Mouse (Mus musculus) layer of hippocampus, adult 6 months (tissue): Measurements from ENCODE around the gene Slc41a1. TPM values are rescaled to one million over a fixed set of nuclear protein-coding genes. Genes with fewer than 3 reads are reported as not detected.

Experiments
- long read RNA-seq, 2 experiments: library from polyadenylated mRNA; unstranded; transcript quantifications; one replicate each; pipeline ENCODE4 v2.0.0; 2019 to 2020
- polyA plus RNA-seq: library from polyadenylated mRNA; unstranded; fragments of <200 nt; fragmentation: Nextera tagmentation; gene quantifications from 2 replicates; pipeline ENCODE4 v1.2.3, GENCODE M21; 2021

Slc41a1 gene
- polyA plus RNA-seq, result 28.1 and 28.8 TPM in 2 replicates
- long read RNA-seq, experiment 1, full-length matches to known transcripts, result 3 of 21 reads
- long read RNA-seq, experiment 1, partial matches to known transcripts, result 5 of 21 reads
- long read RNA-seq, experiment 1, other reads (novel, unspliced or antisense), result 13 of 21 reads
- long read RNA-seq, experiment 2, full-length matches to known transcripts, result 39 of 70 reads
- long read RNA-seq, experiment 2, partial matches to known transcripts, result 26 of 70 reads
- long read RNA-seq, experiment 2, other reads (novel, unspliced or antisense), result 5 of 70 reads

DNA sequence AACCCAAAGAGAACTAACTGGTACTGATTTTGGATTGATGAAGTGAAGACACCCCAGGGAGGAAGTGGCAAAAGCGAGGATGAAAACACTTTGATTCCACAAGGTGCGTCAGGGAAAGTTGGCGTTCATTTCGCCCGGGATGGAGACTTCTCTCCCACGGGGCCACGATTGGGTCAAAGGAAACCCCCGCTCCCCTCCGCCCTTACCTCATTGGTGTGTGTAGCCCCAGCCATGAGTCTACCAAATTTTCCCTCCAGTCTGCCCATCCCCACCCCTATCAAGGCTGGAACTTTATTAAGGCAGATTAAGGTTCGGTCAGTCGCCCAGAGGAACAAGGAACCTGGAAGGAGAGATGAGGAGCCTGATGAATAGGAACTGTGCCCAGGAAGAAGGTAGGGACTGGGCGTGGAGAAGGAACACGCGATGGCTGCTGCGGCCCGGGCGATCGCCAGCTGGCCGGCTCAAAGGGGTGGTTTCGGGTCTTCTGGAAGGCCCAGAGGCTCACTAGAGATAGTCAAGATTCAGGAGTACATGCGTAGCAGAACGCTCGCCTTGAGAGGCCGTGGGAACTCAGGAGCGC is at the start of gene Slc41a1:
Slc41a1 (plus strand) TSS at position 287 of the 580 bp plus-strand sequence.

GRCm38 (mm10) chr1:131797202-131797909 is 29.9 kb upstream of the Slc41a1 start, which contains the start of gene Pm20d1:
Gene Pm20d1 (plus strand): TSS chr1:131797381.

DNA sequence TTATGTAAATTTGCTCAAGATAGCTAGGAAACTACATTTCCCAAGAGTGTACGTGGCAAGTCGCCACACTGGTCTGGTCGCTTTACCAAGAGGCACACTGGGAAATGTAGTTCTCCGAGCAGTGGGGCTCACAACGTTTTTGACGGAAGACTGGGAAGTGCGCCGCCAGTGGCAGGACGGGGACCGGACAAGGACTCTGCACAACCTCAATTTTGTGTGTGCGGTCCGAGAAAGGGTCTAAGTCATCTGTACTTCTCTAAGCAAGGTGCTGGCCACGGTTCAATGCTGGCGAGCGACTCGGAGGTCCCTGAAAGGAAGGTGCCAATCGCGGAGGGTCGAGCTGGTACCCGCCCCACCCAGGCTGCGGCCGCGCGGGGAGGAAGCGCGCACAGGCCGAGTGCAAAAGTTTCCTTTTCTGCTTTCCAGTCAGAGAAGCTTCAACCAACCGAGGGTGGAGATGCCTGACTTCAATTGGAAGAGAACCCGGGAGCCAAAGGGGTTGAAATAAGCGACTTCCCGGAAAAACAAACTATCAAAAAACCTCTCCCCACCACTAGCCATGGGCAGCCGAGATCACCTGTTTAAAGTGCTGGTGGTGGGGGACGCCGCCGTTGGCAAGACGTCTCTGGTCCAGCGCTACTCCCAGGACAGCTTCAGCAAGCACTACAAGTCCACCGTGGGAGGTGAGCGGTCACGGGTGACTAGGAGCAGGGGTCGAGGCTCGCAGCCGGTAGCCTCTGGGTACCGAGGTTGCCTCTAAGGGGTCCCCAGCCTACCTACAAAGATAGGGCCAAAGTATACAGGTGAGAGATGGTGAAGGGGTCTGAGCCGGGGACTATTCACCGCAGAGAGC is 40.0 kb downstream of the Slc41a1 start, which contains the start of gene Rab29:
Rab29 (plus strand) TSS at position 132 of the 853 bp plus-strand sequence.

Other genes with a start within 250 kb of the Slc41a1 start
- 0.06 and 0.09 TPM in 2 replicates for gene Avpr1b, start 228.3 kb upstream of the Slc41a1 start, polyA plus RNA-seq
- 0.06 TPM in 1 of 2 replicates, not detected in the other for gene Ctse, start 189.2 kb upstream of the Slc41a1 start, polyA plus RNA-seq
- gene Rab7b, start 138.8 kb upstream of the Slc41a1 start, polyA plus RNA-seq, result 0.64 and 1.8 TPM in 2 replicates
- gene Slc26a9, start 83.5 kb upstream of the Slc41a1 start, polyA plus RNA-seq, result 0.03 and 0.05 TPM in 2 replicates
- 2.1 and 5.3 TPM in 2 replicates for gene Pm20d1, start 30.1 kb upstream of the Slc41a1 start, polyA plus RNA-seq
- 11.6 and 11.8 TPM in 2 replicates for gene Rab29, start 39.7 kb downstream of the Slc41a1 start, polyA plus RNA-seq
- 16.1 and 17.3 TPM in 2 replicates for gene Nucks1, start 83.0 kb downstream of the Slc41a1 start, polyA plus RNA-seq
- 0.29 and 0.50 TPM in 2 replicates for gene Slc45a3, start 135.5 kb downstream of the Slc41a1 start, polyA plus RNA-seq
- gene Elk4, start 180.1 kb downstream of the Slc41a1 start, polyA plus RNA-seq, result 13.2 and 13.3 TPM in 2 replicates
- gene Mfsd4a, start 240.6 kb downstream of the Slc41a1 start, polyA plus RNA-seq, result 71.4 and 96.2 TPM in 2 replicates